Mouse (Mus musculus) kidney, embryonic 15.5 days (tissue): ENCODE results near the gene Slc35e1. TPM values are rescaled to one million over a fixed set of nuclear protein-coding genes. Genes with fewer than 3 reads are reported as not detected.

Experiments
- ATAC-seq: fragments of 200-750 bp; cut with Nextera tagmentation; replicated peaks from 2 replicates; pipeline ENCODE4 v1.8.0; 2017; ENCODE audit warnings: moderate TSS enrichment; ENCODE audit not compliant: low FRiP score
- H3K27ac ChIP-seq: fragments of 300-500 bp; sonication (generic); 2 replicates; pipeline ENCODE4 v1.5.1; 2015; ENCODE audit warnings: mild to moderate bottlenecking, inconsistent platforms
- H3K27me3 ChIP-seq: fragments of 300-500 bp; sonication (generic); 2 replicates; pipeline ENCODE4 v1.6.1; 2015; ENCODE audit warnings: inconsistent platforms
- H3K36me3 ChIP-seq: fragments of 300-500 bp; sonication (generic); 2 replicates; pipeline ENCODE4 v1.6.1; 2015; ENCODE audit warnings: inconsistent platforms
- H3K4me1 ChIP-seq: fragments of 300-500 bp; sonication (generic); 2 replicates; pipeline ENCODE4 v1.6.1; 2015; ENCODE audit warnings: inconsistent platforms
- H3K4me2 ChIP-seq: fragments of 300-500 bp; sonication (generic); 2 replicates; pipeline ENCODE4 v1.6.1; 2015; ENCODE audit warnings: moderate library complexity, mild to moderate bottlenecking, inconsistent platforms
- H3K4me3 ChIP-seq: fragments of 300-500 bp; sonication (generic); replicated peaks from 2 replicates; pipeline ENCODE4 v1.5.1; 2015; ENCODE audit warnings: mild to moderate bottlenecking, inconsistent platforms
- H3K9ac ChIP-seq: fragments of 300-500 bp; sonication (generic); 2 replicates; pipeline ENCODE4 v1.6.1; 2015; ENCODE audit warnings: mild to moderate bottlenecking, inconsistent platforms
- H3K9me3 ChIP-seq: fragments of 300-500 bp; sonication (generic); replicated peaks from 2 replicates; pipeline ENCODE4 v1.6.1; 2016; ENCODE audit warnings: inconsistent platforms
- WGBS: fragments of 180-500 bp; shearing (Covaris S2); methylation state at CpG from one replicate; pipeline ENCODE4 v1.1.7; 2015; ENCODE audit warnings: mixed read lengths; 5-methylcytosine and 5-hydroxymethylcytosine counted together
- polyA plus RNA-seq: library from polyadenylated mRNA; unstranded; fragments of >200 nt; fragmentation: Nextera tagmentation; extraction: Ambion mirVana; gene quantifications from 2 replicates; pipeline ENCODE4 v1.2.1, GENCODE M21; 2015

Gene Slc35e1
- polyA plus RNA-seq, 1 experiment from 2014 or later, result 21.5 TPM

GRCm38 (mm10) chr8:72470684-72471083 lies 21.7 kb downstream of the Slc35e1 start:
- H3K36me3 ChIP-seq, result peaks cover 79% of the 10 kb centered on the region
- no peaks in the 10 kb centered on the region for H3K9me3 ChIP-seq
- ATAC-seq, result no peak
- no peak overlapping the region for H3K4me3 ChIP-seq
- WGBS, result 95% methylated on average over 7 of the region's 7 CpGs
- H3K4me2 ChIP-seq, result no peak overlapping the region
- no peaks in the 10 kb centered on the region for H3K27me3 ChIP-seq
- H3K27ac ChIP-seq, result no peak overlapping the region
- peaks cover 9% of the 10 kb centered on the region for H3K4me1 ChIP-seq
- no peak overlapping the region for H3K9ac ChIP-seq

- Histone ChIP-seq H3K9ac (no peak overlapping the region), H3K36me3 (peaks cover 86% of the 10 kb centered on the region), H3K4me2 (no peak overlapping the region), H3K27ac (no peak overlapping the region), H3K27me3 (no peaks in the 10 kb centered on the region), H3K4me1 (peaks cover 8% of the 10 kb centered on the region), H3K4me3 (no peak overlapping the region), H3K9me3 (no peaks in the 10 kb centered on the region)
- 95% methylated on average over 8 of the region's 8 CpGs for WGBS
- no peak for ATAC-seq
Measured at GRCm38 (mm10) chr8:72469984-72470383, 22.4 kb downstream of the Slc35e1 start.

GRCm38 (mm10) chr8:72469243-72469642 lies 23.2 kb downstream of the Slc35e1 start:
- H3K4me3 ChIP-seq, result no peak overlapping the region
- H3K4me1 ChIP-seq, result peaks cover 7% of the 10 kb centered on the region
- no peaks in the 10 kb centered on the region for H3K9me3 ChIP-seq
- H3K27ac ChIP-seq, result no peak overlapping the region
- WGBS, result 97% methylated on average over 2 of the region's 2 CpGs
- H3K36me3 ChIP-seq, result peaks cover 93% of the 10 kb centered on the region
- H3K4me2 ChIP-seq, result no peak overlapping the region
- no peak for ATAC-seq
- no peak overlapping the region for H3K9ac ChIP-seq
- no peaks in the 10 kb centered on the region for H3K27me3 ChIP-seq

DNA sequence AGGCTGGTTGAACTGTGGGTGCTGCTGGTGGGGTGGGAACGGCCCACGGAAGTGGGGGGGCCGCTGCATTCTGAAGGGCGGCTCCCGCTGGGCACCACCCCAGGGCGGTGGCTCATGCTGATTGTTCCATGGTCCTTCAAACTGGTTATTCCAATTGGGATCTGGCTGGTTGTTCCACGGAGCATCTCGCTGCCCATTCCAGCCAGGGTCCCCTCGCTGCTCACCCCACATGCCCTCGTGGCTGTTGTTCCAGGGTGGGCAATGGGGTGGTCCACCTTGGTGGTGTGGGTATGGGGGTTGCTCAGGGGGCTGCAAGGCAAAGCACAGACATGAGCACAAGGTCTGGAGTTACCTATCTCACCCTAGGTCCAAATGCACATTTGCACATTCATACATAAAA lies 28.2 kb downstream of the Slc35e1 start:
- H3K27me3 ChIP-seq, result no peaks in the 10 kb centered on the region
- H3K4me3 ChIP-seq, result no peak overlapping the region
- no peaks in the 10 kb centered on the region for H3K4me1 ChIP-seq
- WGBS, result 93% methylated on average over 10 of the region's 10 CpGs
- no peak overlapping the region for H3K9ac ChIP-seq
- no peak overlapping the region for H3K27ac ChIP-seq
- ATAC-seq, result no peak
- peaks cover 100% of the 10 kb centered on the region for H3K36me3 ChIP-seq
- H3K9me3 ChIP-seq, result no peaks in the 10 kb centered on the region
- H3K4me2 ChIP-seq, result no peak overlapping the region

GRCm38 (mm10) chr8:72459881-72460533 lies 32.4 kb downstream of the Slc35e1 start:
- no peak overlapping the region for H3K4me2 ChIP-seq
- ATAC-seq, result no peak
- 91% methylated on average over 4 of the region's 4 CpGs for WGBS
- no peaks in the 10 kb centered on the region for H3K27me3 ChIP-seq
- H3K4me1 ChIP-seq, result no peaks in the 10 kb centered on the region
- no peak overlapping the region for H3K9ac ChIP-seq
- H3K36me3 ChIP-seq, result peaks cover 83% of the 10 kb centered on the region
- H3K4me3 ChIP-seq, result no peak overlapping the region
- no peak overlapping the region for H3K27ac ChIP-seq
- no peaks in the 10 kb centered on the region for H3K9me3 ChIP-seq

DNA sequence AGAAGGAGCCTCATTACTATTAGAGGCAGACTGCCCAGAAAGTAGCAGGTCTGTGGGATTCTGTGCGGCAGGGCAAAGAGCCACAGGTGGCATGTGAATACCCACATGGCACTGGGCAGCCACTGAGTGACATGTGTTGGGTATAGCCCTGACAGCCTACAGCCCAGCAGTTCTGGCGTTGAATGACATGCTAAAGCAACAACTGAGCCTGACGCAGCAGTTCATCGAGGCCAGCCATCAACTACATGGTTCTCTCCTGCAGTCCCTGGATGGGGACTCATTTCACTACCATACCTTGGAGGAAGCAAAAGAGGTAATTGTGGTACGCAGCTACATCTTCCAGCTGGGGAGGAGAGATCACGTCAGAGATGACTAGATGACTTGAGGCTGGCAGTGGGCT lies 34.0 kb downstream of the Slc35e1 start:
- no peak for ATAC-seq
- WGBS, result 89% methylated on average over 6 of the region's 6 CpGs
- no peaks in the 10 kb centered on the region for H3K9me3 ChIP-seq
- no peak overlapping the region for H3K9ac ChIP-seq
- no peak overlapping the region for H3K4me2 ChIP-seq
- H3K27me3 ChIP-seq, result no peaks in the 10 kb centered on the region
- H3K36me3 ChIP-seq, result peaks cover 83% of the 10 kb centered on the region
- H3K27ac ChIP-seq, result no peak overlapping the region
- no peak overlapping the region for H3K4me3 ChIP-seq
- no peaks in the 10 kb centered on the region for H3K4me1 ChIP-seq

- no peak overlapping the region for H3K4me2 ChIP-seq
- H3K36me3 ChIP-seq, result peaks cover 83% of the 10 kb centered on the region
- 91% methylated on average over 3 of the region's 3 CpGs for WGBS
- H3K4me3 ChIP-seq, result no peak overlapping the region
- H3K27ac ChIP-seq, result no peak overlapping the region
- no peaks in the 10 kb centered on the region for H3K27me3 ChIP-seq
- ATAC-seq, result no peak
- no peaks in the 10 kb centered on the region for H3K4me1 ChIP-seq
- H3K9ac ChIP-seq, result no peak overlapping the region
- H3K9me3 ChIP-seq, result no peaks in the 10 kb centered on the region
Measured at GRCm38 (mm10) chr8:72457806-72458205, 34.6 kb downstream of the Slc35e1 start.

DNA sequence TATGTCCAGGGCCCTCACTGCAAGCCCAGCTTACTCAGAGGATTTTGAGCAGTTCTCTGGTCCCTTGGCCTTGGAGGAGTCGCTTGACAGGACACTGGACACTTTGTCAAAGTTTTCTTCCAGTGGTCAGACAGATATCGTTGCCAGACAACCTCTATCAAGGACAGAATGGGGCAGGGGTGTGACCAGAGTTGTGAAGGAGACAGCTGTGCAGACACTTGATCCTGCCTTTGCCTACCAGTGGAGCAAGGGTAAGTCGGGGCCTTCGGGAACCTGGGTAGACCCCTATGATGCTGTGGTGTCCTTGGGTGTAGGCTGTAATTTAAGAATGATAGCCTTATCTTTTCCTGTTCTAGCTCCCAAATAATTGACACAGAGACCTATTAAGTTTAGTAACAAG lies 37.1 kb downstream of the Slc35e1 start:
- no peak overlapping the region for H3K9ac ChIP-seq
- H3K36me3 ChIP-seq, result peaks cover 82% of the 10 kb centered on the region
- no peak overlapping the region for H3K4me3 ChIP-seq
- H3K27ac ChIP-seq, result no peak overlapping the region
- H3K27me3 ChIP-seq, result no peaks in the 10 kb centered on the region
- no peak for ATAC-seq
- no peaks in the 10 kb centered on the region for H3K4me1 ChIP-seq
- WGBS, result 86% methylated on average over 4 of the region's 4 CpGs
- H3K4me2 ChIP-seq, result no peak overlapping the region
- no peaks in the 10 kb centered on the region for H3K9me3 ChIP-seq

DNA sequence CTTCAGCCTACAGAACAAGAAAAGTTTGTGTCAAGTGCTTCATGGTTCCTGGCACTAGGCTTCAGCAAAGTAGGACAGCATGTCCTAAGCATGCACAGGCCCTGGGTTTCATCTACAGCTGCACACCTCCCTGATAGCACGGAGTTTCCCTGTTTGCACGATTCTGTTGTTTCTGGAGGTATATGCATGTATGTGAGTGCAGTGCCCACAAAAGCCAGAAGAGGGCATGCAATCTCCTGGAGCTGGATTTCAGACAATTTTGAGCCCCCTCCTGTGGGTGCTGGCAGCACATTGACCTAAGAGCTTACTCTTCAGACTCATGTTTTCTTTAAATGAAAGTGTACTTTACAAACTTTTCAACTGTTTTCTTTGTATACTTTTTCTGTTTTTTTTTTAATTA lies 38.5 kb downstream of the Slc35e1 start:
- H3K4me3 ChIP-seq, result no peak overlapping the region
- H3K36me3 ChIP-seq, result peaks cover 82% of the 10 kb centered on the region
- no peaks in the 10 kb centered on the region for H3K4me1 ChIP-seq

GRCm38 (mm10) chr8:72451516-72451915 lies 40.9 kb downstream of the Slc35e1 start:
- WGBS, result 77% methylated on average over 8 of the region's 8 CpGs
- no peak for ATAC-seq
- peaks cover 82% of the 10 kb centered on the region for H3K36me3 ChIP-seq

More for the DNA sequence above, 38.5 kb downstream of the Slc35e1 start:
- Histone ChIP-seq H3K9ac (no peak overlapping the region), H3K9me3 (no peaks in the 10 kb centered on the region), H3K4me2 (no peak overlapping the region), H3K27me3 (no peaks in the 10 kb centered on the region), H3K27ac (no peak overlapping the region)
- no peak for ATAC-seq
- 98% methylated on average over 2 of the region's 2 CpGs for WGBS

GRCm38 (mm10) chr8:72445071-72445470 lies 47.3 kb downstream of the Slc35e1 start:
- Histone ChIP-seq H3K4me3 (no peak overlapping the region), H3K9me3 (no peaks in the 10 kb centered on the region), H3K36me3 (peaks cover 27% of the 10 kb centered on the region), H3K9ac (no peak overlapping the region), H3K27ac (no peak overlapping the region), H3K4me2 (0 out of 2 replicates have a peak overlapping the region, but pooled peaks have one; percentile 7), H3K4me1 (peaks cover 19% of the 10 kb centered on the region), H3K27me3 (no peaks in the 10 kb centered on the region)
- 89% methylated on average over 6 of the region's 6 CpGs for WGBS
- ATAC-seq, result no peak

More at GRCm38 (mm10) chr8:72451516-72451915, 40.9 kb downstream of the Slc35e1 start:
- H3K9ac ChIP-seq, result no peak overlapping the region
- H3K27me3 ChIP-seq, result no peaks in the 10 kb centered on the region
- H3K4me2 ChIP-seq, result no peak overlapping the region
- H3K27ac ChIP-seq, result no peak overlapping the region
- no peak overlapping the region for H3K4me3 ChIP-seq
- H3K4me1 ChIP-seq, result no peaks in the 10 kb centered on the region
- H3K9me3 ChIP-seq, result no peaks in the 10 kb centered on the region

GRCm38 (mm10) chr8:72443994-72444350 lies 48.4 kb downstream of the Slc35e1 start:
- no peak overlapping the region for H3K27ac ChIP-seq

More at GRCm38 (mm10) chr8:72443994-72444350, 48.4 kb downstream of the Slc35e1 start:
- peak overlapping the region; percentile 50 for H3K4me3 ChIP-seq
- peaks cover 19% of the 10 kb centered on the region for H3K4me1 ChIP-seq
- peak overlapping the region; percentile 61 for H3K9ac ChIP-seq
- 45% methylated on average over 6 of the region's 6 CpGs for WGBS
- H3K4me2 ChIP-seq, result peak overlapping the region; percentile 73
- H3K27me3 ChIP-seq, result no peaks in the 10 kb centered on the region
- H3K9me3 ChIP-seq, result no peaks in the 10 kb centered on the region
- H3K36me3 ChIP-seq, result peaks cover 16% of the 10 kb centered on the region
- ATAC-seq, result peak; percentile 63
